Mouse (Mus musculus) heart, embryonic 13.5 days (tissue): ENCODE measurements at regions not wholly inside any gene's neighbourhood (a gene's known extent, or its start where the extent isn't known, plus 50 kb on each side); places are given as distances from the start of the nearest gene placed in this dataset.

Experiments used
- ATAC-seq: fragments of 200-750 bp; cut with Nextera tagmentation; 2 replicates; pipeline ENCODE4 v1.8.0; 2017; ENCODE audit warnings: moderate TSS enrichment; ENCODE audit not compliant: insufficient number of reproducible peaks, low FRiP score, low TSS enrichment; ENCODE audit errors: extremely low read depth
- H3K27ac ChIP-seq: fragments of 300-500 bp; sonication (generic); replicated peaks from 2 replicates; pipeline ENCODE4 v1.5.1; 2015; ENCODE audit warnings: moderate library complexity, mild to moderate bottlenecking, inconsistent platforms
- H3K27me3 ChIP-seq: fragments of 300-500 bp; sonication (generic); replicated peaks from 2 replicates; pipeline ENCODE4 v1.6.1; 2015; ENCODE audit warnings: mild to moderate bottlenecking, inconsistent platforms
- H3K36me3 ChIP-seq: fragments of 300-500 bp; sonication (generic); 2 replicates; pipeline ENCODE4 v1.6.1; 2015; ENCODE audit warnings: mild to moderate bottlenecking, inconsistent platforms
- H3K4me1 ChIP-seq: fragments of 300-500 bp; sonication (generic); 2 replicates; pipeline ENCODE4 v1.6.1; 2015; ENCODE audit warnings: inconsistent platforms
- H3K4me2 ChIP-seq: fragments of 300-500 bp; sonication (generic); 2 replicates; pipeline ENCODE4 v1.6.1; 2015; ENCODE audit warnings: inconsistent platforms, mild to moderate bottlenecking, moderate library complexity
- H3K4me3 ChIP-seq: fragments of 300-500 bp; sonication (generic); 2 replicates; pipeline ENCODE4 v1.5.1; 2015; ENCODE audit warnings: moderate library complexity, mild to moderate bottlenecking, inconsistent platforms
- H3K9ac ChIP-seq: fragments of 300-500 bp; sonication (generic); 2 replicates; pipeline ENCODE4 v1.6.1; 2015; ENCODE audit warnings: inconsistent platforms, mild to moderate bottlenecking, moderate library complexity
- H3K9me3 ChIP-seq: fragments of 300-500 bp; sonication (generic); 2 replicates; pipeline ENCODE4 v1.6.1; 2016; ENCODE audit warnings: inconsistent platforms
- WGBS: fragments of 180-500 bp; shearing (Covaris S2); methylation state at CpG from one replicate; pipeline ENCODE4 v1.1.7; 2015; ENCODE audit warnings: mixed read lengths; 5-methylcytosine and 5-hydroxymethylcytosine counted together

DNA sequence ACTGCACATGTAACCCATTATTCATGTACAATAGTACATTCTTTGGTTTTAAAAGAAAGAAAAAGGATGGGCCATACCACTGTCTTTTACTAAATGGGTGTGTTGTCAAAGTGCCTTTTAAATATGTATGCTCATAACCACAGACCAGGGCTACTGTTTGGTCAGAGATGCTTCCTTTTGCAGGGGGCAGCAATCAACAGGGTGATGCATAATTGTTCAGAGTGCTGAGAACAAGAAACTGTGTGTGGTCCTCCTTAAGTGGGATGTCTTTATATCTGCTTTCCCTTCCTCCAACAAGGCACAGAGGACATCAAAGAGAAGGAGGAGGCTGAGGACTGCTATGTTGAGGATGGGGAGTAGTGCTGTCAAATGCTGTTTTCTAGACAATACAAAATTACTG, 544.0 kb downstream of the Ptprc start:
- Histone ChIP-seq H3K9me3 (no peaks in the 10 kb centered on the region), H3K4me3 (no peak overlapping the region), H3K27ac (no peak overlapping the region), H3K27me3 (no peaks in the 10 kb centered on the region), H3K36me3 (no peaks in the 10 kb centered on the region), H3K4me2 (no peak overlapping the region), H3K4me1 (no peaks in the 10 kb centered on the region), H3K9ac (no peak overlapping the region)
- no peak for ATAC-seq

- WGBS = 74% methylated on average over 5 of the region's 5 CpGs
- no peak for ATAC-seq
- Histone ChIP-seq H3K27me3 (no peaks in the 10 kb centered on the region), H3K4me2 (no peak overlapping the region), H3K27ac (no peak overlapping the region; the same call in 1 of the 2 replicates), H3K4me3 (no peak overlapping the region), H3K4me1 (peaks cover 10% of the 10 kb centered on the region), H3K9ac (no peak overlapping the region), H3K9me3 (no peaks in the 10 kb centered on the region), H3K36me3 (no peaks in the 10 kb centered on the region)
Observed at GRCm38 (mm10) chr1:137620672-137621071, 554.8 kb downstream of the Ptprc start.

DNA sequence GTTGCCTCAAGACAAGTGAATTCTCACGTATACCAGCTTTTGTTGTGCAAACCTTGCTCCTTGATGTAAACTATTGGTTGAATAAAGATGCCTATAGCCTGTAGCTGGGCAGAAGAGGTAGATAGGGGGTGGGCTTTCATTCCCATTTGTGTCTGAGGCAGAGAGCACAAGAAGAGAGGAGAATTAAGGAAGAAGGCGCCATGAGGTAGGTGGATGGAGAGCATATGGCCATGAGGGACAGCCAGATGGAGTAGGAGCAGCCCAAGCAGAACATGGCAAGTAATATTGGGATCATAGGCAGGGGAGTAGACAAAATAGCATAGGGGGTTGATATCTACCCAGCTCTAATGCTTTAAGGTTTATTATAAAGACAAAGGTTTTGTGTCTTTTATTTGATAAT, 557.3 kb downstream of the Ptprc start:
- Histone ChIP-seq H3K27ac (no peak overlapping the region), H3K9ac (no peak overlapping the region), H3K27me3 (no peaks in the 10 kb centered on the region), H3K9me3 (no peaks in the 10 kb centered on the region), H3K4me1 (peaks cover 10% of the 10 kb centered on the region), H3K4me3 (no peak overlapping the region), H3K4me2 (no peak overlapping the region), H3K36me3 (no peaks in the 10 kb centered on the region)
- 82% methylated on average over 2 of the region's 2 CpGs for WGBS
- no peak for ATAC-seq

DNA sequence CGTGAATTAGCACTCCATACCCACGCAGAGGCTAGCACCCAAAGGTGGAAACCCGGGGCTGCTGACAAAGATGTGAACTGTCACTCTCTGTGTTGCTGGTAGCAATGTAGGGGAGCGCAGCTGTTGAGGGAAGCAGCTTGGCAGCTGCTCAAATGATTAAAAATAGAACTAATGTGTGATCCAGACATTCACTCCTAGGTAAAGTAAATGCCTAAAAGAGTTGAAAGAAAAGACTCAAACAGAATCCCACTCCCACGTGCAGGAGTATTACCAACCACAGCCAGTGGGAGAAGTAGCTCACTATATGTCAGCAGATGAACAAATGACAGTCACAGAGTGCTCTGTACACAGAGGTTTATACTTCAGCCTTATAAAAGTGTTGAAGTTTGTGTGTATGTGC, 558.0 kb downstream of the Ptprc start:
- Histone ChIP-seq H3K4me2 (no peak overlapping the region), H3K4me3 (no peak overlapping the region), H3K27ac (peak overlapping the region; percentile 48; the same call in 1 of the 2 replicates), H3K9ac (no peak overlapping the region), H3K36me3 (no peaks in the 10 kb centered on the region), H3K4me1 (peaks cover 10% of the 10 kb centered on the region), H3K27me3 (no peaks in the 10 kb centered on the region), H3K9me3 (no peaks in the 10 kb centered on the region)
- WGBS = 28% methylated on average over 5 of the region's 5 CpGs
- ATAC-seq = no peak; the same call in 1 of the 2 replicates

DNA sequence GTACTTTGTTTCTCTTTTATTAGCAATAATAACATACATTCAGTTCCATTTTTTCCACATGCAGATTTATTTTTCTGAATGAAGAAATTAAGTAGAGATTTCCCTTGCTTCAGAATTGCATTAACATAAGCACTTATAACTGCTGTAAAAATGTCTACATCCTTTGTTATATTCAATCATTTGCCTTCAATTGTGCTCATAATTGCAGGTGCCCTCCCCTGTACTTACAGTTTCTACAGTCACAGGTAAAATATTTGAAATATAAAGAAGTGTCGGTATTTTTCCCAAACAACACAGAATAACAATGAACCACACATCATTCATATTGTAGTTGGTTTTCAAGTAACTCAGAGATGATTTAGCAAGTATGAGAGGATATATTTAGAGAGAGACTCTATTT, 568.8 kb downstream of the Ptprc start:
- Histone ChIP-seq H3K27me3 (no peaks in the 10 kb centered on the region), H3K27ac (no peak overlapping the region), H3K4me2 (no peak overlapping the region), H3K9ac (no peak overlapping the region), H3K4me3 (no peak overlapping the region), H3K36me3 (no peaks in the 10 kb centered on the region), H3K9me3 (no peaks in the 10 kb centered on the region), H3K4me1 (no peaks in the 10 kb centered on the region)
- ATAC-seq = no peak
- WGBS = 76% methylated on average over 1 of the region's 1 CpGs

DNA sequence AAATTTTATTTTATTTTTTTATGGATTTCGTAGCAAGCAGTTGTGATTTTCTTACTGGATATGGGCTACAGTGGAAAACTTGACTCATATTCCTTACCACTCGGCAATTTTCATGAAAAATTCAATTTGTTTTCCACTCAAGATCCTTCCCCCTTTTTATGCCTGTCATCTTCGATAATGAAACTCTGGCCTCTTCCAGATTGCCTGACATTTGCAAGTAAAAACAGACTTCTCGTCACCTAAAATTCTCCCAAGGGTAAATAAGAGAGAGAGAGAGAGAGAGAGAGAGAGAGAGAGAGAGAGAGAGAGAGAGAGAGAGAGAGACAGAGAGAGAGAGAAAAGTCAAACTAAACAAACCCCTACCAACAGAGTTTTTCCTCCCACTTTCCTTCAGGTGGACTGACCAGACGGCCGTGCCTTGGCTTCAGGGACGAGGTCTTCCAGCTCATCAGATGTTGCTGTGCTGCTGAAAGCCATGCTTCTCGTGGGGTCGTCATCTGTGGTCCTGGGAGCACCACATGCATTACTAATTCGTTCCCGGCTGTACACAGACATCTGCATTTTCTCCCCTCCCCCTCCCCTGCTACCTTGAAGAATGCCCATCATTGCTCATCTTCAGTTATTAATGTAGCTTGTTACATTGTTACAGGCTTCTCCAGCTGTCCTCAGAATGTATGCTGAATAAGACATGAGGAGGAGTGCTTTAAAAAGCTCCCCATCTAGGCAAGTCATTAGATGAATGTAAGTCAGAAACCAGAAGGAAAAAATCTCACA, 569.4 kb downstream of the Ptprc start:
- Histone ChIP-seq H3K4me2 (no peak overlapping the region), H3K4me3 (no peak overlapping the region), H3K4me1 (no peaks in the 10 kb centered on the region), H3K27ac (no peak overlapping the region), H3K9me3 (no peaks in the 10 kb centered on the region), H3K27me3 (no peaks in the 10 kb centered on the region), H3K36me3 (no peaks in the 10 kb centered on the region), H3K9ac (no peak overlapping the region)
- 55% methylated on average over 11 of the region's 11 CpGs for WGBS
- ATAC-seq = no peak

GRCm38 (mm10) chr1:137593732-137594131, 581.8 kb downstream of the Ptprc start:
- Histone ChIP-seq H3K4me1 (peaks cover 9% of the 10 kb centered on the region), H3K27me3 (no peaks in the 10 kb centered on the region), H3K4me3 (no peak overlapping the region), H3K9ac (no peak overlapping the region), H3K36me3 (no peaks in the 10 kb centered on the region), H3K4me2 (no peak overlapping the region), H3K9me3 (no peaks in the 10 kb centered on the region), H3K27ac (no peak overlapping the region)
- 83% methylated on average over 7 of the region's 7 CpGs for WGBS
- ATAC-seq = no peak

GRCm38 (mm10) chr1:137591891-137592290, 583.6 kb downstream of the Ptprc start:
- ATAC-seq = no peak
- WGBS = 66% methylated on average over 2 of the region's 2 CpGs
- Histone ChIP-seq H3K4me1 (peaks cover 24% of the 10 kb centered on the region), H3K27ac (no peak overlapping the region), H3K4me2 (no peak overlapping the region), H3K27me3 (no peaks in the 10 kb centered on the region), H3K9me3 (no peaks in the 10 kb centered on the region), H3K9ac (no peak overlapping the region), H3K4me3 (no peak overlapping the region), H3K36me3 (no peaks in the 10 kb centered on the region)

DNA sequence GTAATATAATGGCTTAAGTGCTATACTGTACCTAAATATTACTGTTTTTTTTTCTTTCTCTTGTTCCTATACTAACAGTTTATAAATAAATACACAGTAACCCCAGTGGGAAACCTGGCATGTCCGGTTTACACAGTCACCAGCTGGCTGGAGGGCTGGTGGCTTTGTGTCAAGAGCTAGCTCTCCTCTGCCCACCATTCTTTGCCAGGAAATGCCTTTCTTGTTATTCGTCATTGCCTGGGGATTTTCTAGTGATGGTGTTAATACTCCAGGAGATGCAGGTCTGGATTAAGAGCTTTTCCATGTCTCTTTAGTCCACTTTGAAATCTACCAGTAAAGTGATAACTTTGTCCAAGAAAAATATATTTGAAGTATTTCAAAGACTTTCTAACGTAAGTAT, 584.2 kb downstream of the Ptprc start:
- Histone ChIP-seq H3K36me3 (no peaks in the 10 kb centered on the region), H3K27ac (no peak overlapping the region), H3K9ac (no peak overlapping the region), H3K4me2 (no peak overlapping the region), H3K9me3 (no peaks in the 10 kb centered on the region), H3K4me1 (peaks cover 24% of the 10 kb centered on the region), H3K4me3 (no peak overlapping the region), H3K27me3 (no peaks in the 10 kb centered on the region)
- 45% methylated on average over 3 of the region's 3 CpGs for WGBS
- no peak for ATAC-seq

DNA sequence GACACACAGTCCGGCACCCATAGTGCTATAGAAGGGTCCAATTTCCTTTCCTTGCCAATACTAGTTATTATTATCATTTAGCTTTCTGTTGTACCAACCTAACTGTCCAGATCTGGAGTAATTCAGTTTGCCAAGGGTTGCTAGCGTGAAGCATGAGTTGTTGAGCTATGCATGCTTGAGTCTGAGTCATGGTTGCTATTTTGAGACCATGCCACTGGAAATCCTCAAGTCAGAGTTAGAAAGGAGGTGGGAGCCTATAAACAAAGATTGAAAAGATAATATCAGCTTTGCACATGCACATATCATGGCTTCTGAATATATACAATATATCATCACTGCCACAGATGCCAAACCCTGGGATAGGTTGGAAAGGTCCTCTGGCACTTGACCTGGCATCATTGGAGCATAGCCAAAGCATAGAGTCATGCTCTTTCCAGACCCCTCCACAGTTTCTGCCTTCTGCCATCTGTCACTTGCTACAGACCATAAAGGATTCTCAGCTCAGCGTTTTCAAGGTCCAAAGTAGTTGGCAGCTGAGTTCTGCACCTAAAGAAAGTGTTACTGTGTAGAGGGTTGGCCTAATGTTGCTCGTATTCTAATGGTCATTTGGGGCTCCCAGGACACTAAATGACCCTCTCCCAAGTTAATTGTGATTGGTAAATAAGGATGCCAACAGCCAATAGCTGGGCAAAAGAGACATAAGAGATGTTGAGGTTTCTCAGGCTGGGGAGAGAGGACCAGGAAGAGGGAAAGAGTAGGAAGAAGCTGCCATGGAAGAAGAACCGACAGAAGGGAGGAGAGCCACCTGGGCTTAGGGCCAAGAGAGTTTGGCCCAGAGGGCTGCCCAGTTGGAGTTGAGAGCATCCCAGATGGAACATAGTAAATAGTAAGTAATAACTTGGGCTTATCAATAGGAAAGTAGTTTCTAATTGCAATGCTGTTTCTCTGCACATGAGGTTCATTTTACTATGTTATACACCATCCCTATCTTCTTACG, 586.9 kb downstream of the Ptprc start:
- peaks cover 24% of the 10 kb centered on the region for H3K4me1 ChIP-seq
- no peak for ATAC-seq
- H3K4me3 ChIP-seq = no peak overlapping the region
- no peaks in the 10 kb centered on the region for H3K36me3 ChIP-seq
- 55% methylated on average over 6 of the region's 6 CpGs for WGBS
- no peak overlapping the region for H3K4me2 ChIP-seq
- no peak overlapping the region for H3K9ac ChIP-seq
- H3K9me3 ChIP-seq = no peaks in the 10 kb centered on the region
- peak overlapping the region; percentile 60 for H3K27ac ChIP-seq
- no peaks in the 10 kb centered on the region for H3K27me3 ChIP-seq

DNA sequence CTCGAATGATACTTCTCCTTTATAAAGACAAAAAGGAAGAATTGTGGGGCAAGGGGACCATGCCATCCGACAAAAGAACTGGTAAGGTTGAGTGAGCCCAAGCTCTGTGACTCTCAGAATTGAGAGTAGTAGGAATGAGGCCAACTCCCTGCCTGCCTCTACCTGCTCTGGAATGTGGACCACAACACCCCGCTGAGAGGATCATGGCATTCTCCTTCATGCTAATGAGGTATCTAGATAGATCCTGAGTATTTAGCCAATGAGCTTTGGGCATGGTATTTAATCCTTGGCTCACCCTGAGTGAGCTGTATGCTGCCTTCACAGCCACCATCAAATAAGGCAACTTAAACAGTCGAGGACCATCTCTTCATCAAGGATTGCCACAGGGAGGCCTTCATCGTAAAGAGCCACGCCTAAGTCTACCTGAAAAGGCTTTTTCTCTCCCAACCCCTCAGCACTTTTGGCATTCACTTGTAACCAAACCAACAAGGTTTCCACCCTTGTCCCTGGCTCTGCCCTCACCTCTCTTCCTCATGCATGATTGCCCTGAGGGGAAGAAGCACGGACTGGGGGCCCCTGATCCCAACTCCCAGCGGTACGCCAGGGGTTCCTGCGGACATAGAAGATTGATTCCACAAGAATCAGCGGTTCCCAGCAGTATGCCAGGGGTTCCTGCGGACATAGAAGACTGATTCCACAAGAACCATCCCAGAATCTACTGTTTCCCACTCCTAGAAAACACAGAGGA, 587.9 kb downstream of the Ptprc start:
- Histone ChIP-seq H3K4me3 (no peak overlapping the region), H3K9me3 (no peaks in the 10 kb centered on the region), H3K27me3 (no peaks in the 10 kb centered on the region), H3K36me3 (no peaks in the 10 kb centered on the region), H3K4me2 (no peak overlapping the region), H3K27ac (peak overlapping the region; percentile 60), H3K9ac (no peak overlapping the region), H3K4me1 (peaks cover 24% of the 10 kb centered on the region)
- ATAC-seq = no peak; the same call in 1 of the 2 replicates
- 84% methylated on average over 12 of the region's 12 CpGs for WGBS
